Mouse (Mus musculus) liver, postnatal 0 days (tissue): ENCODE data around the gene Chn1. TPM values are rescaled to one million over a fixed set of nuclear protein-coding genes. Genes with fewer than 3 reads are reported as not detected.

Experiments
- ATAC-seq: fragments of 200-750 bp; cut with Nextera tagmentation; 2 replicates; pipeline ENCODE4 v1.8.0; 2017; ENCODE audit warnings: mild to moderate bottlenecking, moderate library complexity
- DNase-seq: peaks from one replicate; pipeline ENCODE4 v3.0.0-alpha.2; 2016
- H3K27ac ChIP-seq: fragments of 300-500 bp; sonication (generic); 2 replicates; pipeline ENCODE4 v1.5.1; 2014; ENCODE audit warnings: antibody characterized with exemption, moderate library complexity, mild to moderate bottlenecking, low read depth
- H3K27me3 ChIP-seq: fragments of 300-500 bp; sonication (generic); 2 replicates; pipeline ENCODE4 v1.6.1; 2014; ENCODE audit warnings: low read length, control low read depth, mixed read lengths; ENCODE audit not compliant: insufficient read depth
- H3K36me3 ChIP-seq: fragments of 300-500 bp; sonication (generic); replicated peaks from 2 replicates; pipeline ENCODE4 v1.6.1; 2014; ENCODE audit warnings: mild to moderate bottlenecking, control low read depth, low read length, moderate library complexity, mixed read lengths; ENCODE audit not compliant: insufficient read depth
- H3K4me1 ChIP-seq: fragments of 300-500 bp; sonication (generic); 2 replicates; pipeline ENCODE4 v1.6.1; 2014; ENCODE audit warnings: antibody characterized with exemption, mild to moderate bottlenecking, control low read depth; ENCODE audit not compliant: insufficient read depth
- H3K4me2 ChIP-seq: fragments of 300-500 bp; sonication (generic); 2 replicates; pipeline ENCODE4 v1.6.1; 2014; ENCODE audit warnings: low read depth, mild to moderate bottlenecking, low read length, moderate library complexity, mixed read lengths
- H3K4me3 ChIP-seq: fragments of 300-500 bp; sonication (generic); 2 replicates; pipeline ENCODE4 v1.5.1; 2014; ENCODE audit warnings: low read depth, low read length
- H3K9ac ChIP-seq: fragments of 300-500 bp; sonication (generic); replicated peaks from 2 replicates; pipeline ENCODE4 v1.6.1; 2014; ENCODE audit warnings: mild to moderate bottlenecking, moderate library complexity
- H3K9me3 ChIP-seq: fragments of 300-500 bp; sonication (generic); 2 replicates; pipeline ENCODE4 v1.6.1; 2016; ENCODE audit warnings: mild to moderate bottlenecking, control low read depth, low read length, mixed read lengths
- CTCF ChIP-seq: sonication (generic); IDR thresholded peaks from 2 replicates; pipeline ENCODE4 v1.5.1; 2016; ENCODE audit warnings: antibody characterized with exemption, low read depth
- EP300 ChIP-seq: IDR thresholded peaks from 2 replicates; pipeline ENCODE4 v1.6.1; 2016; ENCODE audit warnings: antibody characterized with exemption, low read depth, mild to moderate bottlenecking
- WGBS: fragments of 180-500 bp; shearing (Covaris S2); extraction: QIAGEN DNeasy Blood & Tissue Kit; methylation state at CpG from one replicate; pipeline ENCODE4 v1.1.7; 2014; ENCODE audit not compliant: insufficient replicate concordance; 5-methylcytosine and 5-hydroxymethylcytosine counted together
- polyA plus RNA-seq: library from polyadenylated mRNA; unstranded; fragments of >200 nt; fragmentation: Nextera tagmentation; extraction: Ambion mirVana; gene quantifications from 2 replicates; pipeline ENCODE4 v1.2.1, GENCODE M21; 2015

The Chn1 gene
- polyA plus RNA-seq, 1 experiment from 2014 or later, result 0.26 TPM

GRCm38 (mm10) chr2:73724934-73725333 lies 50.2 kb downstream of the Chn1 start:
- 50% methylated on average over 3 of the region's 3 CpGs for WGBS
- Histone ChIP-seq H3K9ac (no peak overlapping the region), H3K4me2 (no peak overlapping the region), H3K4me1 (no peaks in the 10 kb centered on the region), H3K9me3 (no peaks in the 10 kb centered on the region), H3K27me3 (no peaks in the 10 kb centered on the region), H3K36me3 (no peaks in the 10 kb centered on the region), H3K4me3 (no peak overlapping the region), H3K27ac (no peak overlapping the region)
- ATAC-seq (no peak), DNase-seq (no peak)
- no peak for TF ChIP-seq EP300
- TF ChIP-seq CTCF, result no peak

- Histone ChIP-seq H3K4me1 (no peaks in the 10 kb centered on the region), H3K27ac (no peak overlapping the region), H3K9ac (no peak overlapping the region), H3K4me3 (no peak overlapping the region), H3K36me3 (no peaks in the 10 kb centered on the region), H3K27me3 (no peaks in the 10 kb centered on the region), H3K4me2 (no peak overlapping the region), H3K9me3 (no peaks in the 10 kb centered on the region)
- DNase-seq, result no peak
- no peak for TF ChIP-seq CTCF
- no peak for ATAC-seq
- WGBS, result 41% methylated on average over 4 of the region's 4 CpGs
These were observed 53.3 kb downstream of the Chn1 start for GRCm38 (mm10) chr2:73721821-73722220.

- no peak overlapping the region for H3K27ac ChIP-seq
- H3K27me3 ChIP-seq, result no peaks in the 10 kb centered on the region
- no peak for ATAC-seq
- no peak overlapping the region for H3K4me3 ChIP-seq
- no peaks in the 10 kb centered on the region for H3K9me3 ChIP-seq
- H3K9ac ChIP-seq, result no peak overlapping the region
- H3K4me1 ChIP-seq, result no peaks in the 10 kb centered on the region
- DNase-seq, result no peak
- H3K36me3 ChIP-seq, result no peaks in the 10 kb centered on the region
- no peak overlapping the region for H3K4me2 ChIP-seq
- TF ChIP-seq EP300, result no peak
- no peak for TF ChIP-seq CTCF
These were observed 62.7 kb downstream of the Chn1 start for GRCm38 (mm10) chr2:73712481-73712880.

- DNase-seq, result no peak
- Histone ChIP-seq H3K4me1 (no peaks in the 10 kb centered on the region), H3K9ac (no peak overlapping the region), H3K27me3 (no peaks in the 10 kb centered on the region), H3K27ac (no peak overlapping the region), H3K4me2 (no peak overlapping the region), H3K9me3 (no peaks in the 10 kb centered on the region), H3K4me3 (no peak overlapping the region), H3K36me3 (no peaks in the 10 kb centered on the region)
- 63% methylated on average over 4 of the region's 4 CpGs for WGBS
- no peak for ATAC-seq
- TF ChIP-seq EP300, result no peak
- no peak for TF ChIP-seq CTCF
These were observed 82.1 kb downstream of the Chn1 start for GRCm38 (mm10) chr2:73693045-73693444.

GRCm38 (mm10) chr2:73690783-73691604 lies 84.2 kb downstream of the Chn1 start:
- ATAC-seq (no peak), DNase-seq (no peak)
- Histone ChIP-seq H3K27ac (no peak overlapping the region), H3K9ac (no peak overlapping the region), H3K4me1 (no peaks in the 10 kb centered on the region), H3K9me3 (no peaks in the 10 kb centered on the region), H3K4me3 (no peak overlapping the region), H3K27me3 (no peaks in the 10 kb centered on the region), H3K4me2 (no peak overlapping the region), H3K36me3 (no peaks in the 10 kb centered on the region)
- TF ChIP-seq EP300, result no peak
- no peak for TF ChIP-seq CTCF
- 73% methylated on average over 6 of the region's 6 CpGs for WGBS

- whole genome bisulfite sequencing, result 42% methylated on average over 1 of the region's 1 CpGs
- Histone ChIP-seq H3K4me3 (no peak overlapping the region), H3K9ac (no peak overlapping the region), H3K27me3 (no peaks in the 10 kb centered on the region), H3K36me3 (no peaks in the 10 kb centered on the region), H3K9me3 (no peaks in the 10 kb centered on the region), H3K4me1 (no peaks in the 10 kb centered on the region), H3K4me2 (no peak overlapping the region), H3K27ac (no peak overlapping the region)
- ATAC-seq, result no peak
- TF ChIP-seq EP300 (no peak), CTCF (no peak)
- no peak for DNase-seq
These were observed 92.6 kb downstream of the Chn1 start for GRCm38 (mm10) chr2:73682500-73682899.
